In the genomic region with DNA sequence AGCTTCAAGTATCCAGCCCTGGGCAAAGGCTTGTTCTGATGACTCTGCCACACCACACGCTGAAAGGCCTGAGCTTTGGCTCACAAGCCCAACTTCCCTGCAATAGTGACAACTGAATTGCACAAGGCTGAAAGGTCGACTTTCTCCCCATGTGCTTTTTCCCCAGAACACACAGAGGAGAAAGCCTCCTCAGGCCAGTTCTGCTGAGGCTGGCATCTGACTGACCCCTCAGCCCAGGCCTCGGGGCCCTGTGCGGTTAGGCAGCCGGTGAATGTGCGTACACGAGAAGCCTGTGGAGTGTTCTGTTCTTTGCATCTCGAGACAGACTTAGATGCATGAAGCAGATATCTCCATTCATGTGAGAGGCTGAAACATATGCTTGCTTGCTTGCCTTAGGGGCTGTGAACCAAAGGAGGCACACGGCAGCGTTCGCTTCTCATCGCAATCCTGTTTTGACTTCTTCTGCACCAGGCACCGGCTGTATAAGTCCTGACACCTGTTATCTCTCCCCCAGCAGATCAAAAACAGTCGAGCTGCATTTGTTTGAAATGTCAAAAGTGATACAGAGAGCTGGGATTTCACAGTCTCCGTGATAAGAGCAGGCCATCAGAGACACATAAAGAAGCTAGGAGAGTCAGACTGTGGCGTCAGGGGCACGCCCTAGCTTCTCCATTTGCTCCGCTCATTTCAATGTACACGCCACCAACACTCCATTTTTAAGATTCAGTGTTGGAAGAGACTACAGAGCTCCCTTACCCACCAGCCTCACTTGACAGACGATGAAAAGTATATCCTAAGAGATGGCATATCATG, we compare ENCODE assay signal across 9 mouse cellular contexts. TPM values are rescaled to one million over a fixed set of nuclear protein-coding genes. Genes with fewer than 3 reads are reported as not detected.
DNase-seq lines count a peak whose midpoint lies in the region; ATAC-seq and TF ChIP-seq lines count a peak whose summit lies in the region.
"Had no signal": no experiment of that assay in that cellular context is flagged by ENCODE, and none has a peak within 500 bp of the region (broad histone marks: within the 10 kb centered on the region; RNA-seq: fewer than 3 reads in every experiment).

No protein-coding gene starts in this region.

- peaks cover 61% of the 10 kb centered on the region for H3K4me1 ChIP-seq in forebrain, embryonic 16.5 days (replicated peaks; ENCODE audit: control insufficient read depth, insufficient read depth, low read length)
- H3K4me1 ChIP-seq in midbrain, embryonic 14.5 days (ENCODE audit: control insufficient read depth, insufficient read depth, low read length): peaks cover 46% of the 10 kb centered on the region

- peak; percentile 77 for ATAC-seq in forebrain, embryonic 16.5 days
- ATAC-seq in midbrain, embryonic 14.5 days (ENCODE audit: low FRiP score, low TSS enrichment): no peak
- ATAC-seq in megakaryocyte-erythroid progenitor cell, adult 5-6 weeks (replicated peaks; ENCODE audit: low FRiP score, low TSS enrichment, poor library complexity, severe bottlenecking): no peak

- WGBS in forebrain, embryonic 16.5 days: 32% methylated on average over 20 of the region's 20 CpGs
- WGBS in midbrain, embryonic 14.5 days: 55% methylated on average over 20 of the region's 20 CpGs

- DNase-seq in gastrocnemius, adult 2 months: peak; percentile 34
- DNase-seq in gastrocnemius, adult 18-20 months (ENCODE audit: low spot score): no peak
- DNase-seq in layer of hippocampus, adult 8-10 months (ENCODE audit: low spot score in 2 of 2): peak; percentile 18 to 26
- no peak for DNase-seq in layer of hippocampus, postnatal 25 days (ENCODE audit: extremely low spot score in 1 of 2, low spot score in 1 of 2)
- DNase-seq in midbrain, embryonic 14.5 days: peak; percentile 48
- no peak for DNase-seq in right cerebral cortex, postnatal 14 days
- DNase-seq: lung, adult 2 months had no signal

- H3K4me2 ChIP-seq in forebrain, embryonic 16.5 days (ENCODE audit: low read length): peak overlapping the region; percentile 62
- H3K4me2 ChIP-seq in midbrain, embryonic 14.5 days (ENCODE audit: low read length): peak overlapping the region; percentile 76

- no peak for TF ChIP-seq CTCF in gastrocnemius, adult 2 months (IDR thresholded peaks at IDR 0.05)

- intact Hi-C loops in gastrocnemius, adult 2 months (cut with DNase I): no loop called here

- H3K27ac ChIP-seq in gastrocnemius, adult 2 months: peak overlapping the region; percentile 92
- H3K27ac ChIP-seq in forebrain, embryonic 16.5 days (ENCODE audit: low read length): peak overlapping the region; percentile 97
- peak overlapping the region; percentile 20; the same call in 1 of the 2 replicates for H3K27ac ChIP-seq in midbrain, embryonic 14.5 days (replicated peaks; ENCODE audit: low read depth, low read length)

- no peaks in the 10 kb centered on the region for H3K27me3 ChIP-seq in forebrain, embryonic 16.5 days (replicated peaks; ENCODE audit: control insufficient read depth, insufficient read depth, low read length)
- H3K27me3 ChIP-seq in midbrain, embryonic 14.5 days (ENCODE audit: control insufficient read depth, insufficient read depth, low read length): no peaks in the 10 kb centered on the region

- peak overlapping the region; percentile 28 for H3K9ac ChIP-seq in forebrain, embryonic 16.5 days (replicated peaks; ENCODE audit: low read depth, low read length)
- H3K9ac ChIP-seq in midbrain, embryonic 14.5 days (replicated peaks; ENCODE audit: low read length): peak overlapping the region; percentile 21; the same call in 1 of the 2 replicates

- H3K9me3 ChIP-seq in forebrain, embryonic 16.5 days (ENCODE audit: control insufficient read depth, low read length): no peaks in the 10 kb centered on the region
- no peaks in the 10 kb centered on the region for H3K9me3 ChIP-seq in midbrain, embryonic 14.5 days (ENCODE audit: control insufficient read depth, low read length)

- H3K4me3 ChIP-seq in gastrocnemius, adult 2 months: no peak overlapping the region
- H3K4me3 ChIP-seq in forebrain, embryonic 16.5 days (replicated peaks; ENCODE audit: low read length): peak overlapping the region; percentile 60
- peak overlapping the region; percentile 52 for H3K4me3 ChIP-seq in midbrain, embryonic 14.5 days (replicated peaks; ENCODE audit: low read depth, low read length)

- peaks cover 3% of the 10 kb centered on the region; the same call in 1 of the 2 replicates for H3K36me3 ChIP-seq in forebrain, embryonic 16.5 days (ENCODE audit: control insufficient read depth, insufficient read depth)
- H3K36me3 ChIP-seq in midbrain, embryonic 14.5 days (ENCODE audit: control insufficient read depth, insufficient read depth, low read length): 0 out of 2 replicates have a peak, but pooled peaks cover 4% of the 10 kb centered on the region

RNA-seq across cellular contexts. Expression of a gene that starts 2.1 kb away (rescaled TPM):
- 1 to 10 TPM in 1 of 2 experiments, under 1 TPM in 1; 0.79 to 1.8 TPM for total RNA-seq in gastrocnemius, adult 2 months (2021)
- 1 to 10 TPM in 1 of 2 experiments, under 1 TPM in 1; 0.98 to 1.5 TPM for total RNA-seq in gastrocnemius, adult 18-20 months (2021)
- 1 to 10 TPM; 1.3 to 5.8 (median 3.7) TPM for total RNA-seq in layer of hippocampus, adult 8-10 months (2022)
- total RNA-seq in layer of hippocampus, postnatal 25 days (2021): 1 to 10 TPM; 1.4 to 1.7 TPM
- 3.0 and 4.1 TPM in 2 replicates for polyA plus RNA-seq in forebrain, embryonic 16.5 days (2015; fragmentation: Nextera tagmentation; extraction: Ambion mirVana)
- 3.1 and 7.2 TPM in 2 replicates for polyA plus RNA-seq in midbrain, embryonic 14.5 days (2014; fragmentation: Nextera tagmentation; extraction: Ambion mirVana)
- total RNA-seq in megakaryocyte-erythroid progenitor cell, adult 5-6 weeks (2014; fragmentation: Nextera tagmentation): 5.1 and 6.8 TPM in 2 replicates
- total RNA-seq in megakaryocyte-erythroid progenitor cell, adult 5-6 weeks (2017): 3.2 and 18.7 TPM in 2 replicates

RNA-seq across cellular contexts. Expression of a gene that starts 2.7 kb away (rescaled TPM):
- 10 to 100 TPM in 1 of 2 experiments, 1 to 10 TPM in 1; 7.7 to 18.7 TPM for total RNA-seq in gastrocnemius, adult 2 months (2021)
- total RNA-seq in gastrocnemius, adult 18-20 months (2021): 10 to 100 TPM in 1 of 2 experiments, 1 to 10 TPM in 1; 9.1 to 17.4 TPM
- 10 to 100 TPM in 2 of 4 experiments, 1 to 10 TPM in 2; 9.8 to 15.4 (median 12.1) TPM for total RNA-seq in layer of hippocampus, adult 8-10 months (2022)
- total RNA-seq in layer of hippocampus, postnatal 25 days (2021): 10 to 100 TPM; 14.7 to 15.2 TPM
- polyA plus RNA-seq in forebrain, embryonic 16.5 days (2015; fragmentation: Nextera tagmentation; extraction: Ambion mirVana): 46.1 and 51.3 TPM in 2 replicates
- 31.2 and 38.1 TPM in 2 replicates for polyA plus RNA-seq in midbrain, embryonic 14.5 days (2014; fragmentation: Nextera tagmentation; extraction: Ambion mirVana)
- total RNA-seq in megakaryocyte-erythroid progenitor cell, adult 5-6 weeks (2014; fragmentation: Nextera tagmentation): not detected in 2 replicates
- not detected in 2 replicates for total RNA-seq in megakaryocyte-erythroid progenitor cell, adult 5-6 weeks (2017)

Comparison
In these comparisons a context has a peak if more than half of its experiments do, and no peak if none do; other contexts are left out.
1. DNase-seq: peak in gastrocnemius, adult 2 months (single experiment), layer of hippocampus, adult 8-10 months (2 of 2) and midbrain, embryonic 14.5 days (single experiment); none in gastrocnemius, adult 18-20 months (single experiment), layer of hippocampus, postnatal 25 days (0 of 2) and right cerebral cortex, postnatal 14 days (single experiment).
2. H3K27ac ChIP-seq: peak in every context shown above with its lines; median percentile 97 in forebrain, embryonic 16.5 days; 92 in gastrocnemius, adult 2 months; 20 in midbrain, embryonic 14.5 days.
3. RNA of a gene that starts 2.7 kb away (total RNA-seq): 7.7 to 18.7 TPM in gastrocnemius, adult 2 months, 9.1 to 17.4 TPM in gastrocnemius, adult 18-20 months, 14.7 to 15.2 TPM in layer of hippocampus, postnatal 25 days and 9.8 to 15.4 TPM in layer of hippocampus, adult 8-10 months; not detected in megakaryocyte-erythroid progenitor cell, adult 5-6 weeks; every median in the first group is over 4 times any median in the second.